Mouse (Mus musculus): ENCODE measurements at regions not wholly inside any gene's neighbourhood (a gene's known extent, or its start where the extent isn't known, plus 50 kb on each side); places are given as distances from the start of the nearest gene placed in this dataset.

DNA sequence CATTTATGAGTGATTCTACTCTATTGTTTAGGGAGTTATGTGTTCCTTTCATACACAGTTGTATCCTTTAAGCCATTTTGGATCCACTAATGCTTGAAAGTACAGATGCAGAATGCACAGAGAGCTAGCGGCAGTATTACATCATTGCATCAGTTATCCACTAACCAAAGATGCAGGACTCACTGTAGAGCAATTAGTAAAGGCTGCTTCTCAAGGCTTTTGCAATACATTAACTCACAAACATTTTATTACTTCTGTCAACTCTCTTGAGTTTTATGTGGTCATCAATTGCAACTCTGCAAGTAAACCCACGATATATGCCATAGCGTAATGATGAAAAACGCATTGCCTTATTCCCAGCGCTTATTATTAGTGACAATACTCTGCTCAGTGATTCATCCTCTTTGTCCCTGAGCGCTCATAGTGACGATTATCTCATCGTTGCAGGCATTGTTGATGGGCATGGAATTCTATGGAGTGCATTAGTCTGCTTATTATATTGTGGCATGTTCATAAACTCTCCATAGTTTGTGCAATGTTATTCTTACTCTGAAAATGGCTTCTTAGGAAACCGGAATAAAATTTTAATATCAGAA, 722.1 kb downstream of the Utrn start:
- 81% methylated on average over 9 of the region's 9 CpGs for WGBS
- no peak overlapping the region for H3K27ac ChIP-seq (ENCODE audit: insufficient read depth, low read depth, low read length)
- no peak overlapping the region for H3K4me3 ChIP-seq (ENCODE audit: insufficient read depth, low read depth, low read length)
- TF ChIP-seq POLR2A (IDR thresholded peaks at IDR 0.05; ENCODE audit: insufficient read depth, low read depth, low read length) = no peak
- no peak for TF ChIP-seq CTCF (IDR thresholded peaks at IDR 0.05; ENCODE audit: insufficient read depth, low read depth, low read length)
- H3K4me1 ChIP-seq (ENCODE audit: control insufficient read depth, insufficient read depth, low read length) = no peaks in the 10 kb centered on the region

DNA sequence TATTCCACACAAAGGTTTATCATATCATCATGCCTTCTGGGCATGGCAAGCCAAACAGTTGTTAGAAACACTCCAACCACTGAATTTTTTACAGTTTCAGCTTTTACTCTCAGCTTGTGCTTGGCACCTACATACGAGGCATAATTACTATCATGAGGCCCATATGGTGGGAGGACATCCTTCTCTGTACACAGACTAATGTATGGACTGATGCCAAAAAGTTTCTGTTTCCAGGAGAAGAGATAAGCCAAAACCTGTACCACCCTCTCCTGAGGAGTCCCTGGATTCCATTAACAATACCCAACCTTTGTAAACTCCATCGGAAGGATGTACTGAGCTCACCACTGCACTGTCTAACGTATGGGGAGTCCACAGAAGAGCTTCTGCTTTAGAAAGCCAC, 698.9 kb downstream of the Utrn start:
- Histone ChIP-seq H3K27ac (ENCODE audit: insufficient read depth, low read depth, low read length) (no peak overlapping the region), H3K4me3 (ENCODE audit: insufficient read depth, low read depth, low read length) (no peak overlapping the region), H3K4me1 (ENCODE audit: control insufficient read depth, insufficient read depth, low read length) (no peaks in the 10 kb centered on the region)
- TF ChIP-seq CTCF (IDR thresholded peaks at IDR 0.05; ENCODE audit: insufficient read depth, low read depth, low read length) (no peak), POLR2A (IDR thresholded peaks at IDR 0.05; ENCODE audit: insufficient read depth, low read depth, low read length) (no peak)
- 74% methylated on average over 3 of the region's 3 CpGs for WGBS

DNA sequence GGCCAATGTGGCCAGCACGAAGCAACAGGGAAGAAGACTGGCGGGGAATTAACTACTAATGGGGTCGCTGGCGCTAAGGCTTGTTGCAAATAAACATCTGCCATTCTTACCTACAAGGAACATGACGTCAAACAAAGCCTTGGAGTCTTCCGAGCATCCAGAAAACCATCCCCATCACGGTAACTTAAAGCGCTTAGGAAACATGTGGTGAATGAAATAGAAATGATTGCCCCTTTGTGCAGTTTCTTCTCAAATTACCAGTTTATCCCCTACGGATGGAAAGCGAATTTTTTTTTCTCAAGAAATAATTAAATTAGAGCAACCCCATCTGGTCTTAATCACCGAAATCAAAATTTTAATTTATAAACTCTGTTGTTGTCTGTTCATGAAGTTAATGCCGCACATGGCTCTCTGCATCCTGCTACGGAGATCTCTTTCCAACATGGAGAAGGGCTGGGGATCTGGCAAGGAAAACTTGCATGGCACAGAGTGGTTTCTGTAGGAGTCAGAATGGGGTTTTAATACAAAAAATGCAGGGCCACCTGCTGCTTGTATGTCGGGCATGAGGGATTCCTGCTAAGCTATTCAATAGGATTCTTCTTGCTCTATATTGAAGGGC, 694.9 kb downstream of the Utrn start:
- no peak overlapping the region for H3K27ac ChIP-seq (ENCODE audit: insufficient read depth, low read depth, low read length)
- H3K4me3 ChIP-seq (ENCODE audit: insufficient read depth, low read depth, low read length) = no peak overlapping the region
- TF ChIP-seq POLR2A (IDR thresholded peaks at IDR 0.05; ENCODE audit: insufficient read depth, low read depth, low read length) (no peak), CTCF (IDR thresholded peaks at IDR 0.05; ENCODE audit: insufficient read depth, low read depth, low read length) (no peak)
- 78% methylated on average over 14 of the region's 14 CpGs for WGBS
- H3K4me1 ChIP-seq (ENCODE audit: control insufficient read depth, insufficient read depth, low read length) = no peaks in the 10 kb centered on the region

DNA sequence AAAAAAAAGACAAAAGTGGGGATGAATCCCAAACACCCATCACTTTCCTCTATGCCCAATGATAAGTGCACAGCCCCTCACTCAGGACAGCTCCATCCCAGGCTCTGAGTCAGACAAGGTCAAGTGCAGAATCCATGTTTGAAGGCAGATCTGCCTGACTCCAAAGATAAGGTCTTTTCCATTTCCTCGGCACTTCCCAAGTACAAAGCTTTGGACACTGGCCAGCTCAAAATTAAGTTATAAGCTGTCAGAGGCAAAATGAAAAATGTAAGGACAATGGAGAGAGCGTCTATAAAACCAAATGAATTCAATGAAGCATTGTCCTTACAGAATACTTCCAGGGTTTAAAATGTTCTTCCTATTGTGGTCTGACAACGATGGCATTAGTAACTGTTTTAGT, 694.0 kb downstream of the Utrn start:
- no peaks in the 10 kb centered on the region for H3K4me1 ChIP-seq (ENCODE audit: control insufficient read depth, insufficient read depth, low read length)
- 72% methylated on average over 3 of the region's 3 CpGs for WGBS
- TF ChIP-seq POLR2A (IDR thresholded peaks at IDR 0.05; ENCODE audit: insufficient read depth, low read depth, low read length) = no peak
- no peak for TF ChIP-seq CTCF (IDR thresholded peaks at IDR 0.05; ENCODE audit: insufficient read depth, low read depth, low read length)
- H3K4me3 ChIP-seq (ENCODE audit: insufficient read depth, low read depth, low read length) = no peak overlapping the region
- H3K27ac ChIP-seq (ENCODE audit: insufficient read depth, low read depth, low read length) = no peak overlapping the region

GRCm38 (mm10) chr10:12177482-12177881, 691.7 kb downstream of the Utrn start:
- WGBS = 63% methylated on average over 1 of the region's 1 CpGs
- Histone ChIP-seq H3K4me1 (ENCODE audit: control insufficient read depth, insufficient read depth, low read length) (no peaks in the 10 kb centered on the region), H3K4me3 (ENCODE audit: insufficient read depth, low read depth, low read length) (no peak overlapping the region), H3K27ac (ENCODE audit: insufficient read depth, low read depth, low read length) (no peak overlapping the region)
- TF ChIP-seq POLR2A (IDR thresholded peaks at IDR 0.05; ENCODE audit: insufficient read depth, low read depth, low read length) (no peak), CTCF (IDR thresholded peaks at IDR 0.05; ENCODE audit: insufficient read depth, low read depth, low read length) (no peak)

DNA sequence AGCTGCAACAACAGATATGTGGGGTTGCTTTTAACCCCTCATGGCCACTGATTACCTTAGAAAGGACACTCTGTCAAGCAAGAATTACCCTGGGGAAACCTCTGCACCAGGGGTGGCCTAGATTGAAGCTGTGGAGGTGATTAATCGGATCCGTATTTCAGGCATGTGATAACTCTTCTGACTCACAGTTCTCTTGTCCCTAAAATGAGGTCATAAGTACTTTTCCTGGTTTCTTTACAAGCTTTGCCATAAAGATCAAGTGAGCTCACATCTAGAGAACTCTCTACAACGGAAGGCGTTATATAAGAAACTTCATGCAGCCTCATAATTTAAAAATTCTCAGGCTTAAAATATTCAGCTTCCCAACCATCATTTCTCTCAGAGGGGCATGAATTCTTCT, 688.2 kb downstream of the Utrn start:
- H3K4me1 ChIP-seq (ENCODE audit: control insufficient read depth, insufficient read depth, low read length) = no peaks in the 10 kb centered on the region
- no peak overlapping the region for H3K4me3 ChIP-seq (ENCODE audit: insufficient read depth, low read depth, low read length)
- TF ChIP-seq POLR2A (IDR thresholded peaks at IDR 0.05; ENCODE audit: insufficient read depth, low read depth, low read length) (no peak), CTCF (IDR thresholded peaks at IDR 0.05; ENCODE audit: insufficient read depth, low read depth, low read length) (no peak)
- H3K27ac ChIP-seq (ENCODE audit: insufficient read depth, low read depth, low read length) = no peak overlapping the region
- WGBS = 66% methylated on average over 4 of the region's 4 CpGs

- H3K4me1 ChIP-seq (ENCODE audit: control insufficient read depth, insufficient read depth, low read length) = peaks cover 3% of the 10 kb centered on the region; the same call in 1 of the 2 replicates
- 65% methylated on average over 13 of the region's 13 CpGs for WGBS
- no peak for TF ChIP-seq POLR2A (IDR thresholded peaks at IDR 0.05; ENCODE audit: insufficient read depth, low read depth, low read length)
- TF ChIP-seq CTCF (IDR thresholded peaks at IDR 0.05; ENCODE audit: insufficient read depth, low read depth, low read length) = no peak
- no peak overlapping the region for H3K27ac ChIP-seq (ENCODE audit: insufficient read depth, low read depth, low read length)
- H3K4me3 ChIP-seq (ENCODE audit: insufficient read depth, low read depth, low read length) = no peak overlapping the region
These were observed 682.1 kb downstream of the Utrn start for GRCm38 (mm10) chr10:12186918-12187639.

GRCm38 (mm10) chr10:12187669-12188342, 681.4 kb downstream of the Utrn start:
- no peak for TF ChIP-seq CTCF (IDR thresholded peaks at IDR 0.05; ENCODE audit: insufficient read depth, low read depth, low read length)
- no peak for TF ChIP-seq POLR2A (IDR thresholded peaks at IDR 0.05; ENCODE audit: insufficient read depth, low read depth, low read length)
- Histone ChIP-seq H3K27ac (ENCODE audit: insufficient read depth, low read depth, low read length) (no peak overlapping the region), H3K4me3 (ENCODE audit: insufficient read depth, low read depth, low read length) (no peak overlapping the region), H3K4me1 (ENCODE audit: control insufficient read depth, insufficient read depth, low read length) (peaks cover 3% of the 10 kb centered on the region; the same call in 1 of the 2 replicates)
- WGBS = 70% methylated on average over 8 of the region's 8 CpGs

DNA sequence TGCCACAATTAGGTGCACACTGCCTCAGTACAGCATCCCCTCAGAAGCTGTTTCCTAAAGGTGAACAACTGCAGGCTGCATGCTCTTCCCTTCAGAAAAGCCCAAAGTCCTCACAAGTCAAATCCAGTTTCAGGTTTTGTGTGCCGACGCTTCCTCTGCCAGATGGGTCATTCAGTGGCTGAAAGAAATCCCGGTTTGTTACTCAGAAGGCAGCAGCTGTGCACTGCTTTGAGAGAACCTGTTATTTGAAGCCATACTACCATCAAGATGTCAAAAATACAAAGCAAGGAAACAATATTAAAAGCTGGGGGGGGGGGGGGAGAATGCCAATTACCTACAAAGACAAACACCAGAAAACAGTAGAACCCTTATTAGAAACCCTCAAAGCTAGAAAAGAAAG, 678.7 kb downstream of the Utrn start:
- Histone ChIP-seq H3K4me1 (ENCODE audit: control insufficient read depth, insufficient read depth, low read length) (peaks cover 3% of the 10 kb centered on the region; the same call in 1 of the 2 replicates), H3K4me3 (ENCODE audit: insufficient read depth, low read depth, low read length) (no peak overlapping the region), H3K27ac (ENCODE audit: insufficient read depth, low read depth, low read length) (no peak overlapping the region)
- no peak for TF ChIP-seq CTCF (IDR thresholded peaks at IDR 0.05; ENCODE audit: insufficient read depth, low read depth, low read length)
- TF ChIP-seq POLR2A (IDR thresholded peaks at IDR 0.05; ENCODE audit: insufficient read depth, low read depth, low read length) = no peak
- WGBS = 24% methylated on average over 3 of the region's 3 CpGs
